Mouse (Mus musculus) hindlimb bud, embryonic 11.5 days (tissue): ENCODE measurements around the gene Cckbr.
"Not testable (repeated sequence)": the region's sequence is repeated elsewhere in the genome, so short reads cannot be mapped to it uniquely, and the experiment has no call there.

ENCODE experiments used
- DNase-seq: peaks from one replicate; pipeline ENCODE4 v3.0.0-alpha.2; 2012; ENCODE audit warnings: low read depth, low spot score; ENCODE audit errors: extremely low spot score

Gene Cckbr

DNA sequence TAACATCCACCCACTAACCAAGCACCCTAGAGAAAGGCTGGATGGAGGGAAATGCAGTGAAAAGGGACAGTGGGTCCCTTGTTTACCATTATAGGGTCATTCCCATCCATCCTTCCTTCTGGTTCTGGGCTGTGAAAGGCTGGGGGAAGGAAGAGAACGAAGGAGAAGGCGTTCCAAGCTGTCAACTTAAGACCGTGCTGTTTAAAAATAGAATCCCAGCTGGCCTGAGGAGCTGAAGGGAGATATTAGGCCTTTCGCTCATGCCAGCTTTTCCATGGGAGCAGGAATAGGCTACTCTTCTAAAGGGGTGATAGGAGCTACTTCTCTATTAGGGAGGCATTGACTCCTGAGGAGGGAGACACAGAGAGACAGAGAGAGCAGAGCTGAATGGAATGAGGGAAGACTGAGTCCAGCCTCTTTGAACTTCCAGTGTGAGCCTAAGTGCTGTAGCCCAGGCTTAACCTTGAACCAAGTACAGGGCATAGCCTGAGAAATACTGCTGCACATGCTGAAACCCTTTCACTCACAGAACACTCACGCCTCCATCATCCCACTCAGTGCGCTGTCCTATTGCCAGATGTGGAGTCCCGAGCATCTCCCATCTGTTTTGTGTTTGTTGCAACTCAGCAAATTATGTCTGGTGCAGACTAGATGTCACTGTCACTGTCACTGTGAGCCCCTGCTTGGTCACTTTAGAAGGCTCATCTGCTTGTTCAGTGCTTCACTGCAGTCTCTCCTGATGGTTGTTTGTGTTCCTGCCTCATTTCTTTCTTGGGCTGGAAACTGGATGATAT, 12.6 kb downstream of the Cckbr start:
- DNase-seq = no peak

GRCm38 (mm10) chr7:105441426-105441825, 15.9 kb downstream of the Cckbr start:
- DNase-seq = no peak

DNA sequence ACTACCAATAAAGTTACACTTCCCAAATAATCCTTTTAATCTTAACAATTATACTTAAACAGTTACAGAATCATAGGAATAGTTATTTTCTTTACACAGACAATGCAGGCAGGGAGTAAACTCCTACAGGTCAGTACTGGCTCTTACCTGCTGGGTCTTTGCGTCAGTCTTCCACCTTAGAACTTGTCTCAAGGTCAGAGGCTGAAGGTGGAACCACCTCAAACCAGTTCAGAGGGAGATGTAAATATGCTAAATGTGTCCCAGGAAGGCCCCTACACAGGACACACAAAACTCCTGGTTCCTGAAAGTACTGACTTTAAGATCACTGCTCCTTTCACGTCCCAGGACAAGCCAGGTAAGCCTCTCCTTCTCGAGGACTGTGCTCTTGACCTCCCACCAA, 19.5 kb downstream of the Cckbr start:
- DNase-seq = no peak

DNA sequence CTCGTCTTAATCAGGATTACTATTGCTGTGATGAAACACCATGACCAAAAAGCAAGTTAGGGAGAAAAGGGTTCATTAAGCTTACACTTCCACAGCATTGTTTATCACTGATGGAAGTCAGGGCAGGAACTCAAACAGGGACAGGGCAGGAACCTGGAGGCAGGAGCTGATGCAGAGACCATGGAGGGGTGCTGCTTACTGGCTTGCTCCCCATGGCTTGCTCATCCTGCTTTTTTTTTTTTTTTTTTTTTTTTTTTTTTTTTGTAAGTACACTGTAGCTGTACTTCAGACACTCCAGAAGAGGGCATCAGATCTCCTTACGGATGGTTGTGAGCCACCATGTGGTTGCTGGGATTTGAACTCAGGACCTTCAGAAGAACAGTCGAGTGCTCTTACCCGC, 27.8 kb downstream of the Cckbr start:
- DNase-seq = not testable (repeated sequence)

DNA sequence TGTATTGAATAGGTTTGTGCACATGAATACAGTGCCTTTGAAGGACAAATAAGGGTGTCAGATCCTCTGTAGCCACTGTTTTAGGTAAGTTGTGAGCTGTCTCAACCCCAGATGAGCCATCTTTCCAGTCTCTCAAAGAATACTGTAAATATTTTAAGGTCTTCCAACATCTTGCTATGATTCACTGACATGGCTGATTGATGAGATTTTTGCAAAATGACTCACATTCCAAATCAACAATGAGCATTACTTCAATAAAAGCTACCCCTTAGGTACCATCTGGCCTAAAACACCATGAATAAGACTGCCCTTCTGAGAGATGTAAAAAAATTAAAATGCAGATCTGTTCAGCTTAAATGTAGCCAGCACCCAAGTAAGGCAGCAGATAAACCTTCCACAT, 33.0 kb downstream of the Cckbr start:
- DNase-seq = no peak

GRCm38 (mm10) chr7:105465505-105465904, 40.0 kb downstream of the Cckbr start:
- DNase-seq = not testable (repeated sequence)

- no peak for DNase-seq
Measured at GRCm38 (mm10) chr7:105472607-105473006, 47.1 kb downstream of the Cckbr start.

- no peak for DNase-seq
Measured at GRCm38 (mm10) chr7:105474771-105475315, 49.3 kb downstream of the Cckbr start.

GRCm38 (mm10) chr7:105475396-105475949, 49.9 kb downstream of the Cckbr start:
- DNase-seq = no peak

GRCm38 (mm10) chr7:105476683-105477432, 51.3 kb downstream of the Cckbr start:
- DNase-seq = no peak

GRCm38 (mm10) chr7:105477433-105477700, 51.8 kb downstream of the Cckbr start:
- DNase-seq = no peak

DNA sequence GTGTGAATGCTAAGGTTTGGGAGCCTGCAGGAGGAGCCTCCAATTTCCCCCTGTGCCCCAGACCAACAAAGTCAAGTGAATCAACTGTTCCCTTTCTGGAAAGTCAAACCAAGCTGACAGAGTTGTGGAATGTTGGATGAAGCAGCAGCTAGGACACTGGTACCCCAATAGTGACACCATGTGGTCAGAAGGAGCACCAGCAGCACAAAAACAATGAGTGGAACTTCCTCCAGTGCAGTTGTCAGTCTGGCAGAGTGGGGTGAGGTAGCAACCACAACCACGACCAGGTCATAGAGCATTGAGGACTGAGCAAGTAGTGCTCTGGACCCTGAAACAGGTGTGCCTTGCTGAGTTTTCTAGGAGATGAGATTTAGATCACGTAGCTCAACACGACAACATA, 52.3 kb downstream of the Cckbr start:
- DNase-seq = no peak

DNA sequence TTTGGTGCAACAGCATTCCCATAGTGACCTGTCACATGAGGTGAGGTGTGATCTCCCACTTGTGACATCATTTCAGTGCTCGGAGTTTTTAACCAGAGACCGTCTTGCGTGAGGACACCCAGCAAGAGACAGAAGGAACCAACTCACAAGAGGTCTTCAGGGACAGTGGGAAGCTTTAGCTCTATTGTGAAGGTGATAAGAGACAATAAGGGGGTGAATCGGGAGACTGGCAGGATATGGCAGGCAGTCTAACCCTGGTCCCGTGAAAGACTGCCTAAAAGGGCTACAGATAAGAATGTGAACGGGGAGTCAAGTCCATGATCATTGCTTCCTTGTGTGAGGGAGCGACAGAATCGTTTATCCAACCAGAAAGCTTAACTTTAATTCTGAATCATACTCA, 52.8 kb downstream of the Cckbr start:
- no peak for DNase-seq

- no peak for DNase-seq
Measured at GRCm38 (mm10) chr7:105479232-105479631, 53.7 kb downstream of the Cckbr start.

DNA sequence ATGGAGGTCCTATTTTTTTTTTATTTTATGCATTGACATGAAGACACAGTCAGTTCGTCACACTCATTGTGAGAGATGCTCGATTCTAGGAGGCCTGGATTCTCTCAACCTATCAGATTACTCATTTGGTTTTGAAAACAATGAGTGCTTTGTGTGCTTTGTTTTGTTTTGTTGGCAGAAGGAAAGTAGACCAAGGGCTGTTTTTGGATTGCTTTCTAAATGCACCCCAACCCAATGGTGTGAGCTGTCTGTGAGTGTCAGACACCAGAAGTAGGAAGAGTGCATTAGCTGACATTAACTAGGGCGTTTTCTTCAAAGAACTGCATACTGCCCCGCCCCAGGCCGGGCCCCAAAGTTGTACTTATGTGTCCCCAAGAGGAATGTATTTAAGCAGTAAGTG, 54.5 kb downstream of the Cckbr start:
- DNase-seq = no peak

DNA sequence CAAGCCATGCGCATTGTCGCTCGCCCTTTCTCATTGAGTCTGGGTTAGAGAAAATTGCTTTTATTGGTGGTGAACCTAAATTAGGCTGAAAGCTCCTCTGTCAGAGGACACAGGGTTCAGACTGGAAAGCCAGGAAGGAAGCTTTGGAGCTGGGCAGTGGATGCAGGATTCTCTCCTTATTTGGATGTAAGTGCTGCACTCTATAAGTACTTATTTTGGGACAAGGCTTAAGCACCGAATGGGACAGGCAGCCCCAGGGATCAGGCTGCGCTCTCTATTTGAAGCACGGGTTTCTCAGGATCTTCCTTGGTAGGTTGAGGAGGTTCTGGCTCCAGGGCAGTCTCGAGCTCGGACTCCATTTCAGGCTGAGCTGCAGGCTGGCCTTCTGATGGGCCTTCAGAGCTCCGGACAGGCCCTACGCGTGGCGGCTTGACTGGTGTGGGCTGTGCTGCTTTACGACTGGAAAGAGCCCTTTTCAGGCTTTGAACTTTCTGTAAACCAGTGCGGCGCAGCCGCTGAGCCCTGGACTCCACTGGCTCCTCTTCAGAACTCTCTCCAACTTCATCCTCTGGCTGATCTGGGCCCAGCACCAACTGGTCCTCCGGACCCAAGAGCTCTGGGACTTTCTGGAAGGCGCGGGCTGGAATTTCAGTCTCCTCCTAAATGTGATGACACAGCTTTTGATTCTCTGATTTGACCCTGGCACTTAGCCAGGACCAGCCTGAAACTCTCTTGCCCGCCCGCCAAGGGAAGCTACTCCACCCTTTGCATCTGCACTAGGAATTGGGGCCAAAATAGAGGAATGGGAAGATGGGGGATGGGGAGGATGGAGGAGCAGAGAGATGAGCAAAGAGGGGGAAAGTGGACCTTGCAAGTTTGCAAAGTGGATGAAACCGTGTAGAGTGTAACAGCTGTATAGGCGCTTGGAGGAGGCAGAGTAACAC, 55.3 kb downstream of the Cckbr start:
- DNase-seq = no peak

DNA sequence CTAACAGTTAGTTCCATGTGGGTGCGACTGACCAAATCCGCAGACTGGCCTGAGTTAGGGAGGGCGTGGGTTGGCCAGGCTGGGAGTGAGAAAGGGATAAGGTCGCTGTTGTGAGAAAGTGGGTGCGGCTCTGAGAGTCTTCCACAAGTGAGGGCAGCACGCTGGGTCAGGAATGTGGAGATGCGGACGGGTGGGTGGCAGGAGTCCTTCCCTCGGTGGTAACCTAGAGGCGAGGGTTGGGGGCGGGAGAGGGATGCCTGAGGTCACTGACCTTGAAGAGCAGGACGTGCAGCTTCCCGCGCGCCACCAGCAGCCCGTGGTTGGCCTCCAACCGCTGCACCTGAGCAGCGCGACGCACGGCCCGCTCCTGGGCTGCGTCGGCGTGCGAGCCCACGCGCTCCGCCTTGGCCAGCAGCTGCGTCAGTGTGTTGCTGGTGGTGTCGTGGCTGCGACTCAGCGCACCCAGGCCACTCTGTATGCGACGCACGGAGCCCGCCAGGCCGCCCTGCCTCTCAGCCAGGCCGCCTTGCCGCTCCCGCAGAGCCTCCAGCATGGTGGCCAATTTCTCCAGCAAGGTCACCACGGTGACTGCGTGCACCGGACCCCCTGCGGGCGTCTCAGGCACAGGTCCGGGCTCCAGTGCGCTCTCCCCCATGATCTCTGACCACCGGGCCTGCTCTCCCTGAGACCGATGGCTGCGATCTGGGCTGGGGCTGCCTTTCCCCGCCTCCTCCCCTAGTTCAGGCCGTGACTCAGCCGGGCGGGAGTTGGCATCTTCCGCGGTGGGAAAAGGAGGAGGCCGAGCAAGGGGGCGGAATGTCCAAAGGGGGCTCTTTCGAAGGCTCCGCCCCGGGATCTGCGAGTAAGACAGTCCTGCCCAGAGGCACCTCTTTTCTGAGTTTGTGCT, 56.2 kb downstream of the Cckbr start, which contains the start of gene Cavin3:
TSS of gene Cavin3 (minus strand) at position 796 of the 907 bp plus-strand sequence.
- no peak for DNase-seq

DNA sequence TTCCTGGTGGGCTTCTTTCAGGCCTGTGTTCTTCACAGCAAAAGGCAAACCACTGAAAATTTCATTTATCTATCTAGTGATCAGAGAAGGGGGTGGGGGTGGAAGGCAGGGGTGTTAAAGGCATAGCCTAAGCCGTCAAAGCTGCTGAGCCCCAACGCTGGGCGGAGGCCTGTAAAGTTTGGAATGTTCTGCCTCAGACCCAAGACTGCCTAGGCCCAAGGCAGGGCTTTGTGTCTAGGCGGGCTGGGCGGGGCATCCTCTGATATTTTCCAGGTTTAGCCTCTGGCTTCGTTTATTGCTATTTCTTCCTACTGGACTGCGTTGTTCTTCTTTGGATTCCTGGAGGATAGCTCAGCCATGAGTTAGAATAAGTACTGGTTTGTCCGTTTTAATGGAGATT, 56.9 kb downstream of the Cckbr start:
- no peak for DNase-seq

DNA sequence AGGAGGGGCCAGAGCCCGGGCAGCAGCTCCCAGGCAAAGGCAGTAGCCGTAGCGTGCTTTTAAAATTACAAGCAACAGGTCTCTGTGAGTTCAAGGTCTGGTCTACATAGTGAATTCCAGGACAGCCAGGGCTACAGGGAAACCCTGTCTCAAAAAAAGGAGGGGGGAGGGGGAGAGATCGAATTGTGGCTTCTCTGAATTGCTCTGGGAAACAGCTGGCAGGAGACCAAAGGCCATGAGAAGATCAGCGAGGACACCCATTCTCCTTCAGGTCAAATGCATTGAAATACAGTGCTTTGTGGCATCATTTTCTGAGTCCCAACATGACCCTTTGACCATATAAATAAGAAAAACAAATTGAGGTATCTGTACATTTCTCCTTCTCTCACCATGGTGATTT, 59.5 kb downstream of the Cckbr start:
- DNase-seq = no peak
